Mouse (Mus musculus) heart, embryonic 10.5 days (tissue): ENCODE results near the gene Calml3. TPM values are rescaled to one million over a fixed set of nuclear protein-coding genes. Genes with fewer than 3 reads are reported as not detected.

ENCODE experiments used
- DNase-seq: peaks from one replicate; pipeline ENCODE4 v3.0.0-alpha.2; 2017; ENCODE audit warnings: low spot score
- H3K27ac ChIP-seq: fragments of 300-500 bp; sonication (generic); 2 replicates; pipeline ENCODE4 v1.5.1; 2016; ENCODE audit warnings: mild to moderate bottlenecking
- H3K27me3 ChIP-seq: fragments of 300-500 bp; sonication (generic); 2 replicates; pipeline ENCODE4 v1.6.1; 2016; ENCODE audit warnings: mild to moderate bottlenecking; ENCODE audit not compliant: poor library complexity, insufficient read depth, severe bottlenecking
- H3K36me3 ChIP-seq: fragments of 300-500 bp; sonication (generic); 2 replicates; pipeline ENCODE4 v1.6.1; 2016; ENCODE audit warnings: mild to moderate bottlenecking, moderate library complexity
- H3K4me1 ChIP-seq: fragments of 300-500 bp; sonication (generic); 2 replicates; pipeline ENCODE4 v1.6.1; 2016; ENCODE audit warnings: mild to moderate bottlenecking
- H3K4me3 ChIP-seq: fragments of 300-500 bp; sonication (generic); 2 replicates; pipeline ENCODE4 v1.5.1; 2016; ENCODE audit warnings: mild to moderate bottlenecking, moderate library complexity
- H3K9me3 ChIP-seq: fragments of 300-500 bp; sonication (generic); 2 replicates; pipeline ENCODE4 v1.6.1; 2016; ENCODE audit warnings: mild to moderate bottlenecking, moderate library complexity
- WGBS: fragments of 180-500 bp; shearing (Covaris S2); methylation state at CpG from one replicate; pipeline ENCODE4 v1.1.7; 2016; 5-methylcytosine and 5-hydroxymethylcytosine counted together
- polyA plus RNA-seq: library from polyadenylated mRNA; unstranded; fragments of >200 nt; fragmentation: Nextera tagmentation; extraction: Ambion mirVana; gene quantifications from 2 replicates; pipeline ENCODE4 v1.2.1, GENCODE M21; 2016

Calml3 gene
- polyA plus RNA-seq, 1 experiment from 2014 or later: not detected

- no peak for DNase-seq
- 0 out of 2 replicates have a peak overlapping the region, but pooled peaks have one; percentile 10 for H3K27ac ChIP-seq
- no peaks in the 10 kb centered on the region for H3K36me3 ChIP-seq
- H3K9me3 ChIP-seq: no peaks in the 10 kb centered on the region
- H3K4me1 ChIP-seq: peaks cover 6% of the 10 kb centered on the region
- H3K27me3 ChIP-seq: no peaks in the 10 kb centered on the region
- no peak overlapping the region for H3K4me3 ChIP-seq
- 67% methylated on average over 5 of the region's 5 CpGs for WGBS
Observed at GRCm38 (mm10) chr13:3805638-3806037, 1.5 kb upstream of the Calml3 start.

DNA sequence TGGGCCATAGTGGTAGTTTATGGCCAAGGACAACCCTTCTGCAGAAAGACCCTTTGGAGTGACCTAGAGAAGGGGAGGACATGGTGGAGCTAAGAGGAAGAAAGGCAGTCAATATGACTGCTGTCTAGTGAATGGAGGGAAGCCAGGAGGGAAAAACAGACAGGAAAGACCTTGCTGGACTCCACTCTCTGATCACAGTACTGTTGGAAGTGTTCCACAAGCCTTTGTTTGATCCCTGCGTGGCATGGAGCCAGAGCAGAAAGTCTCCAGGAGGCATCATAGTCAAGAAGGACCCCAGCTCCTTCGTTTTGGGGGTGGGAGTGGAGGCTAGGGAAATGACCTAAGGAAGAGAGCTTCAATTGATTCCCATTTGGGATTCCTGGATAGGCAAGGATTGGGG, 1.0 kb upstream of the Calml3 start:
- no peak for DNase-seq
- H3K4me1 ChIP-seq: peaks cover 9% of the 10 kb centered on the region

GRCm38 (mm10) chr13:3799386-3799785, 4.7 kb downstream of the Calml3 start:
- DNase-seq: no peak
- Histone ChIP-seq H3K27ac (no peak overlapping the region; the same call in 1 of the 2 replicates), H3K9me3 (no peaks in the 10 kb centered on the region), H3K4me3 (no peak overlapping the region), H3K4me1 (peaks cover 21% of the 10 kb centered on the region), H3K27me3 (no peaks in the 10 kb centered on the region), H3K36me3 (no peaks in the 10 kb centered on the region)
- 16% methylated on average over 3 of the region's 3 CpGs for WGBS

More for the DNA sequence above, 1.0 kb upstream of the Calml3 start:
- Histone ChIP-seq H3K36me3 (no peaks in the 10 kb centered on the region), H3K27me3 (no peaks in the 10 kb centered on the region), H3K9me3 (no peaks in the 10 kb centered on the region), H3K4me3 (no peak overlapping the region), H3K27ac (no peak overlapping the region)
- WGBS: 61% methylated on average over 2 of the region's 2 CpGs

DNA sequence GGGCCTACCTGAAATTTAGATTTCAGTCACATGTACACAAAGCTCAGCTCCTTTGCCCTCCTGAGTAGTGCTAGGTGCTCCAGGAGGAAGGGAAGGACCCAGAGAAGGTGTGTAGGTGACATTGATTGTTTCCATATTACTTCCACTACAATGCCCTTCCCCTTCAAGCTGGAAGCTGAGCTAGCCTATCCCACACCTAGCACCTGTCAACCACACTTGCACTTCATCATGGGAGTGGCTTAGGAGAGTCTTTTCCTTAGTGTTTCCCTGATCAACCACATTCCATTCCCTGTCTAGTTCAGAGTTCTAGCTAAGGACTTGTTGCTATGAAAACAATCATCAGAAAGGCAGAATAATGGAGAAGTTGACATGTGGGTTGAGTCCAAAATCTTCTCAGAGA, 5.4 kb downstream of the Calml3 start:
- Histone ChIP-seq H3K4me1 (peaks cover 21% of the 10 kb centered on the region), H3K9me3 (no peaks in the 10 kb centered on the region), H3K27me3 (no peaks in the 10 kb centered on the region), H3K36me3 (no peaks in the 10 kb centered on the region), H3K27ac (peak overlapping the region; percentile 7; the same call in 1 of the 2 replicates), H3K4me3 (no peak overlapping the region)
- no peak for DNase-seq

- H3K4me1 ChIP-seq: peaks cover 25% of the 10 kb centered on the region
- no peak for DNase-seq
- H3K4me3 ChIP-seq: no peak overlapping the region
- no peak overlapping the region for H3K27ac ChIP-seq
- no peaks in the 10 kb centered on the region for H3K36me3 ChIP-seq
- no peaks in the 10 kb centered on the region for H3K27me3 ChIP-seq
- WGBS: 78% methylated on average over 4 of the region's 4 CpGs
- no peaks in the 10 kb centered on the region for H3K9me3 ChIP-seq
Observed at GRCm38 (mm10) chr13:3796649-3797048, 7.5 kb downstream of the Calml3 start.

DNA sequence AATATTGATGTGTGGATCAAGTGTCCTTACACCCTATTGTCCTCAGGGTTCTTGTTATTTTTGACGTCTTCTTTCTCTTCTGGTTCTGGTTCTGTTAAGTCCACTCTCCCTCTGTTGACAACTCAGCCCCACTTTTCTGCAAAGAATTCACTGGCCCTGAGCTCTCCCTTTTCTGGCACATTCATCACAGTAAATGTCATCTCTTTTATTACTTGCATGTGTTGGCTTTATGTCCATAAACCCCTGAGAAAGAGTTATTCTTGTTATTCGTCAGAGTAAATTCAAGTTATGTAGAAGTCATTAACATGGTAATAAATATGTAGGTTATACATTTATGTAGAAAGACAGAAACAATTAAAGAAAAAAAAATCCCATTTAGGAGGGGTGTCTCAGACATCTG, 14.6 kb downstream of the Calml3 start:
- Histone ChIP-seq H3K4me3 (no peak overlapping the region), H3K4me1 (peaks cover 8% of the 10 kb centered on the region), H3K27ac (no peak overlapping the region), H3K9me3 (no peaks in the 10 kb centered on the region), H3K27me3 (no peaks in the 10 kb centered on the region), H3K36me3 (no peaks in the 10 kb centered on the region)
- DNase-seq: no peak
- WGBS: 76% methylated on average over 2 of the region's 2 CpGs

GRCm38 (mm10) chr13:3788588-3788987, 15.5 kb downstream of the Calml3 start:
- Histone ChIP-seq H3K27ac (no peak overlapping the region), H3K27me3 (no peaks in the 10 kb centered on the region), H3K9me3 (no peaks in the 10 kb centered on the region), H3K4me1 (peaks cover 8% of the 10 kb centered on the region), H3K36me3 (no peaks in the 10 kb centered on the region), H3K4me3 (no peak overlapping the region)
- peak; percentile 72 for DNase-seq
- WGBS: 72% methylated on average over 2 of the region's 2 CpGs

GRCm38 (mm10) chr13:3787644-3788043, 16.5 kb downstream of the Calml3 start:
- H3K36me3 ChIP-seq: no peaks in the 10 kb centered on the region
- peaks cover 8% of the 10 kb centered on the region for H3K4me1 ChIP-seq
- H3K4me3 ChIP-seq: no peak overlapping the region
- no peak overlapping the region for H3K27ac ChIP-seq
- no peak for DNase-seq
- H3K9me3 ChIP-seq: no peaks in the 10 kb centered on the region
- no peaks in the 10 kb centered on the region for H3K27me3 ChIP-seq
- 89% methylated on average over 3 of the region's 3 CpGs for WGBS

DNA sequence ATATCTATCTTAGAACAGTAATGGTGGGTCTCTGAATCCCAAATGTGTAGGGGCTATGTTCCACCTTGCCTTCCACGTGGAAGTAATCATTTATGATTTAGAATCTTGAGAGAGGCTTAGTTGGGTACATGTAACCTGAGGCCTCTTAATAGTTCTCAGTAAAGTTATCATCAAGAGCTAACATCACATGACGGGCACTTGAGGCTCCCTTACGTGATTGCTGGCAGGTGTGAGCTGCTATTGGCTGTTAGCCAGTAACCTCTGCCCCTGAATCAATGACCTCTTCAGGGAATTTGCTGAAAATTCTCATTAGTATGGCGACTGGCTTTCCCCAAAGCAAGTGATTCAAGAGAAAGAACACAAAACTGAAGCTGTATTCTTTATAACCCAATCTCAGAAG, 17.0 kb downstream of the Calml3 start:
- no peak overlapping the region for H3K27ac ChIP-seq
- H3K4me3 ChIP-seq: no peak overlapping the region
- DNase-seq: no peak
- WGBS: 54% methylated on average over 4 of the region's 4 CpGs
- no peaks in the 10 kb centered on the region for H3K27me3 ChIP-seq
- peaks cover 8% of the 10 kb centered on the region for H3K4me1 ChIP-seq
- H3K36me3 ChIP-seq: no peaks in the 10 kb centered on the region
- no peaks in the 10 kb centered on the region for H3K9me3 ChIP-seq

GRCm38 (mm10) chr13:3783621-3784020, 20.5 kb downstream of the Calml3 start:
- WGBS: 62% methylated on average over 2 of the region's 2 CpGs
- no peaks in the 10 kb centered on the region for H3K9me3 ChIP-seq
- no peak for DNase-seq
- no peaks in the 10 kb centered on the region for H3K27me3 ChIP-seq
- H3K36me3 ChIP-seq: no peaks in the 10 kb centered on the region
- H3K4me3 ChIP-seq: no peak overlapping the region
- H3K27ac ChIP-seq: no peak overlapping the region
- H3K4me1 ChIP-seq: no peaks in the 10 kb centered on the region

DNA sequence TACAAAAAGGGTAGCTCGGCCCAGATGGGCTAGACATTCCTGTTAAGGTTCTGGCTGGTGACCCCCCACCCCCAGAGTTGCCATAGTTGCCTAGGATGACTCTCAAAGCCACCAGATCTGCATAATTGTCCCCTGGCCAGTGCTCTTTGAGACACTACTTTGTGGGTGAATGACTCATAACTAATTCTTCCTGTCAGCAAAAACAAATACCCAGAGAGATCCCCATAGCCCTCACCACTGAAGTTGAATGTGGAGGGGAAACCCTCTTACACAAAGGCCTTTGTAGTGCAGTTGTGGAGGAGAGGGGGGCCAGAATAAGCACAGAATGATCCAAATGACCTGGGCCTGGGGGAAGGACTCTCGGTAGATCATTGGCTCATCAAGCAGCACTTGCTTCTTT, 21.6 kb downstream of the Calml3 start:
- Histone ChIP-seq H3K27me3 (no peaks in the 10 kb centered on the region), H3K9me3 (no peaks in the 10 kb centered on the region), H3K4me3 (no peak overlapping the region), H3K4me1 (no peaks in the 10 kb centered on the region), H3K36me3 (no peaks in the 10 kb centered on the region), H3K27ac (no peak overlapping the region)
- DNase-seq: no peak
- WGBS: 54% methylated on average over 2 of the region's 2 CpGs

DNA sequence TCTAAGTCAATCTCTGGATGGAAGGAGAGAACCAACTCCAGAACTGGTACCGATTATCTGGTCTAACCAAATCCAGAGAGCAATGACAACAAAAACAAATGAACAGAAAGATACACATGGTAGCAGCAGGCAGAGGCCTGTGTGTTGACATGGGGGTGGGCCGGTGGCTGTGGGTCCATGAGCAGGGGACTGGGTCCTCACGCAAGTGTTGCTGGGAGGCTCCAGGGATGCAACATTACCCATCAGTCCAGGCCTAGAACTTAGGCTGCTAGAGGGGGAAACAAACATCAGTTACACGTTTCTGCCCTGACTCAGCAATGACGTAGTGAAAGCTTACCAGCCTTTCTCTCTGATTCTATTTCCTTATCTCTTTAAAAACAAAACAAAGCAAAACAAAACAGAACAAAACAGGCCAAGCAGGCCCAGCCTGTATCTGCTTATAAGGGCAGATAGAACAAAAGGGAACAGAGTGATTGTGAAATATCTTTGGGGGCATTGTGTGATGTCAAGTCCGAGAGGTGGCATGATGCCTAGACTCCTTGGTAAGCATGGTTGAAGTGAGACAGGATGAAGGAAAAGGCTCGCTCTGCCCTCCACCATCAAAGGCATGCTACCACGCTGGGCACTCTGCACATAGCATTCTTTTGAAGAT, 24.4 kb downstream of the Calml3 start:
- H3K4me3 ChIP-seq: no peak overlapping the region
- no peaks in the 10 kb centered on the region for H3K4me1 ChIP-seq
- no peaks in the 10 kb centered on the region for H3K27me3 ChIP-seq
- no peak overlapping the region for H3K27ac ChIP-seq
- H3K9me3 ChIP-seq: no peaks in the 10 kb centered on the region
- 72% methylated on average over 8 of the region's 8 CpGs for WGBS
- no peaks in the 10 kb centered on the region for H3K36me3 ChIP-seq
- no peak for DNase-seq

DNA sequence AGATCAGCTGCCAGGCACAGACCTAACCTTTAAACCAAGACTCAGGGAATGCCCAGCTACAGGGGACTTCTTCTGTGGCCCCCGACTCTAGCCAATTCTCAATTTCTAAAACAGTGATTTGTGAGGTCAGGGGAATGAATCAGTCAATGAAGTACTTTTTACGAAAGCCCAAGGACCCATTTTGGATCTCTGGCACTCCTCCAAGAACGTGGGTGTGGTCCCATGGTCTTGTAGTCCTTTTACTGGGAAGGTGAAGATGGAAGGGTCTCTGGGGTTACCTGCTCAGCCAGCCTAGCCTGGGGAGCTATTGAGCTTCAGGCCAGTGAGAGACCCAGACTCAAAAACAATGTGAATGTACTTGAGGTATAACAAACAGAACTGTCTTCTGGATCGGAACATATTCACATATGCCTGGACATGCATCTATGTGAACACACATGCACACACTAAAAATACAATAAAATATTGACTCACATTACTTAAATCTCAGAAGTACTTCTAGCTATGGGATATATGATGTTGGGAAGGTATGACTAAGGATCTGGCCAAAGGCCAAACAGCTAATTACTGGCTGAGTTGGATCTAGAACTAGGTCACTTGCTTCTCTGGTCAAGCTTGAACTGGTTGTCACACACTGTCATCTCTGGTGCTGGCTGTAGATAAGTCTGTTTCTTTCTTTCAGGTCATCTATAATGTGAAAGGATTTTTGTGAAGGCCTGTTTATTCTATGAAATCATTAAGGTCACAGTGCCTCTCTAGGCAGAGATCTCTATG, 25.3 kb downstream of the Calml3 start:
- H3K4me3 ChIP-seq: no peak overlapping the region
- no peak overlapping the region for H3K27ac ChIP-seq
- DNase-seq: no peak
- no peaks in the 10 kb centered on the region for H3K36me3 ChIP-seq
- H3K27me3 ChIP-seq: no peaks in the 10 kb centered on the region
- no peaks in the 10 kb centered on the region for H3K9me3 ChIP-seq
- H3K4me1 ChIP-seq: no peaks in the 10 kb centered on the region
- WGBS: 84% methylated on average over 4 of the region's 4 CpGs
